8 mouse cellular contexts compared by ENCODE assay signal in the genomic region with DNA sequence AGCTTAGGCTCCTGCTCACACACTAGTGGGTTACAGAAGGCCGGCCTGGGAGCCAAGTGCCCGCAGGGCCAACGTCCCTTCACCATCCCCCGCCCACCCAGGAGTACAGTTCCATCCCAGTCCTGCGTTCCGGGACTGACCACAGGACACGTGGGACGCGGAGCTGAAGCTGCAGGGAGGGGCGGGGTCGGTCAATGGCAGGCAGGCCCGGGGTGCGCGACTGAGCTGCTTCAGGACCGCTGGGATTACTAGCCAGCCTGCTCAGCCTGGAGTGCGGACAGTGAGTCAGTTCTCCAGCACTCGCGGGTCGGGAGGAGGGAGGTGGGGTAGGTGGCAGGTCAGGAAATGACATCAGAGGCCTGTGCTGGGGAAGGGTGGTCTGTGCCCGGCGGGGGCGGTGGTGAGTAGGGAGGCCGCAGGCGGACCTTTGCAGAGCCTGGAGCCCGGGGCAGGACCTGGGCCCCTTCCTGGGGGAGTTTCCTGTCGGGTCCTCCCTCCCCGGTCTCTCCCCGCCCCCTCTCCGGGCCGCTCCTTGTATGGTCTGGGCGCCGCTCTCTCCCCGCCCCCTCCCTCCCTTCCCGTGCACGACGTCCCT. TPM values are rescaled to one million over a fixed set of nuclear protein-coding genes. Genes with fewer than 3 reads are reported as not detected.
DNase-seq lines count a peak whose midpoint lies in the region; ATAC-seq lines count a peak whose summit lies in the region.

A gene (plus strand): TSS at position 205 of the 595 bp plus-strand sequence.

- peak; percentile 60 for DNase-seq in WW6 (ENCODE audit: low read depth, low spot score)
- peak; percentile 91 to 92 for DNase-seq in gastrocnemius, adult 8-10 months (ENCODE audit: low spot score in 2 of 2)
- DNase-seq in hindlimb bud, embryonic 11.5 days (ENCODE audit: extremely low spot score, low read depth, low spot score): peak; percentile 39
- DNase-seq in left cerebral cortex, adult 8-10 months (ENCODE audit: low spot score in 2 of 2): peak; percentile 73 to 82
- peak; percentile 91 to 92 for DNase-seq in right cerebral cortex, postnatal 10 days (ENCODE audit: low spot score in 2 of 2)
- peak; percentile 88 for DNase-seq in urinary bladder, postnatal 25 days (ENCODE audit: low spot score)

- ATAC-seq in common myeloid progenitor, adult 5-6 weeks (replicated peaks; ENCODE audit: low read depth, poor library complexity, severe bottlenecking): peak; percentile 64

- H3K4me1 ChIP-seq in megakaryocyte, embryonic 14.5 days: peaks cover 69% of the 10 kb centered on the region

- H3K9me3 ChIP-seq in megakaryocyte, embryonic 14.5 days: no peaks in the 10 kb centered on the region

- H3K27me3 ChIP-seq in megakaryocyte, embryonic 14.5 days (replicated peaks): no peaks in the 10 kb centered on the region

- peak within 1 kb of the TSS; percentile 98 for H3K4me3 ChIP-seq in megakaryocyte, embryonic 14.5 days (replicated peaks)

- H3K36me3 ChIP-seq in megakaryocyte, embryonic 14.5 days (replicated peaks; ENCODE audit: low read length): peaks cover 45% of the 10 kb centered on the region

RNA-seq across cellular contexts. Expression of the gene that starts here (rescaled TPM):
- 34.5 and 48.0 TPM in 2 replicates for total RNA-seq in common myeloid progenitor, adult 5-6 weeks (2017)
- total RNA-seq in gastrocnemius, adult 8-10 months (2022): 10 to 100 TPM; 12.1 to 15.9 (median 13.7) TPM
- 10 to 100 TPM; 42.1 to 50.3 (median 47.5) TPM for total RNA-seq in left cerebral cortex, adult 8-10 months (2022)
- polyA plus RNA-seq in megakaryocyte, embryonic 14.5 days (2012; ENCODE audit: insufficient read depth, low replicate concordance): 8,612 and 27,789 TPM in 2 replicates

Comparison
In these comparisons a context has a peak if more than half of its experiments do, and no peak if none do; other contexts are left out.
1. Peak in every context shown above with its lines: DNase-seq, ATAC-seq and H3K4me3 ChIP-seq.
2. DNase-seq: peak in every context shown above with its lines; median percentile 92 in gastrocnemius, adult 8-10 months; 92 in right cerebral cortex, postnatal 10 days; 88 in urinary bladder, postnatal 25 days; 78 in left cerebral cortex, adult 8-10 months; 60 in WW6; 39 in hindlimb bud, embryonic 11.5 days.